13 mouse cellular contexts compared by ENCODE assay signal in the genomic region with DNA sequence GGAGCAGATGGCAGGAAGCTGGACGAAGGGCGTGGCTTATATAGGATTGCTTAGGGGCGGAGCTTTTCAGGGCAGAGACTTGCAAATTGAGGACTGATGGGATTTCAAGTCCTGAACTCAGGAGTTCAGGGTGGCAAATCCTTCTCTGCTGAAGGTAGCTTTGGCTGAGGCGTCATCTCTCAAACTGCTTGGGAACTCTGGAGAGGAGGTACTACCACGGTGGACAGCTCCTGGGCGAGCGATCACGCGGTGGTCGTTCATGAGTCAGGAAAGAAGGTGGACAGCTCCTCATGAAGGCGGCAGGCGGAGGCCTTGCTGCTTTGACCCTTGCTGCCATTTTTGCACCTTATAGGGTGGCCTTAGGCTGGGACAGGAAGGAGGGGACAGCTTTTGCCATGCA. TPM values are rescaled to one million over a fixed set of nuclear protein-coding genes. Genes with fewer than 3 reads are reported as not detected.
A peak's percentile ranks its signal among the peaks of the same experiment; 100 is the strongest.
DNase-seq lines count a peak whose midpoint lies in the region; ATAC-seq and TF ChIP-seq lines count a peak whose summit lies in the region.
"Had no signal": no experiment of that assay in that cellular context is flagged by ENCODE, and none has a peak within 500 bp of the region (broad histone marks: within the 10 kb centered on the region; RNA-seq: fewer than 3 reads in every experiment).

No protein-coding gene starts in this region.

- no peaks in the 10 kb centered on the region for H3K36me3 ChIP-seq in lung, postnatal 0 days (ENCODE audit: insufficient read depth, low read length)
- no peaks in the 10 kb centered on the region for H3K36me3 ChIP-seq in embryonic facial prominence, embryonic 10.5 days (replicated peaks)
- H3K36me3 ChIP-seq: neural tube, embryonic 12.5 days had no signal

- H3K9me3 ChIP-seq in lung, postnatal 0 days (ENCODE audit: low read length): no peaks in the 10 kb centered on the region
- H3K9me3 ChIP-seq in embryonic facial prominence, embryonic 10.5 days: no peaks in the 10 kb centered on the region
- H3K9me3 ChIP-seq: megakaryocyte, embryonic 14.5 days; neural tube, embryonic 12.5 days had no signal

- no peak overlapping the region for H3K27ac ChIP-seq in lung, postnatal 0 days (ENCODE audit: low read length)
- H3K27ac ChIP-seq in embryonic facial prominence, embryonic 10.5 days (replicated peaks): no peak overlapping the region
- H3K27ac ChIP-seq: neural tube, embryonic 12.5 days had no signal

- no peak for TF ChIP-seq EP300 in lung, postnatal 0 days (IDR thresholded peaks at IDR 0.05)

- no peak for ATAC-seq in lung, postnatal 0 days
- ATAC-seq: Patski had no signal

- no peak for TF ChIP-seq CTCF in lung, postnatal 0 days (IDR thresholded peaks at IDR 0.05)

- no peak overlapping the region for H3K4me3 ChIP-seq in lung, postnatal 0 days (ENCODE audit: low read depth, low read length)
- no peak overlapping the region for H3K4me3 ChIP-seq in embryonic facial prominence, embryonic 10.5 days
- H3K4me3 ChIP-seq: megakaryocyte, embryonic 14.5 days; neural tube, embryonic 12.5 days had no signal

- WGBS in lung, postnatal 0 days: 11% methylated on average over 12 of the region's 12 CpGs
- 27% methylated on average over 12 of the region's 12 CpGs for WGBS in embryonic facial prominence, embryonic 10.5 days

- peak; percentile 35 for DNase-seq in lung, postnatal 0 days (ENCODE audit: low spot score)
- no peak for DNase-seq in lung, postnatal 4 days
- DNase-seq in NIH3T3 (ENCODE audit: low read depth): peak; percentile 40
- peak; percentile 60 for DNase-seq in embryonic facial prominence, embryonic 10.5 days (ENCODE audit: low spot score)
- peak; percentile 41 for DNase-seq in testis, postnatal 14 days (ENCODE audit: low spot score)
- no peak for DNase-seq in gastrocnemius, postnatal 14 days
- DNase-seq in lung, postnatal 10 days: no peak
- DNase-seq: cerebellum, postnatal 10 days; kidney, adult 11 months had no signal

- no peaks in the 10 kb centered on the region for H3K4me1 ChIP-seq in lung, postnatal 0 days (ENCODE audit: insufficient read depth, low read depth, low read length)
- peaks cover 9% of the 10 kb centered on the region for H3K4me1 ChIP-seq in embryonic facial prominence, embryonic 10.5 days
- H3K4me1 ChIP-seq: neural tube, embryonic 12.5 days had no signal

- intact Hi-C loops in gastrocnemius, postnatal 14 days (cut with DNase I; ENCODE audit: low total_unique reads): no loop called here

- H3K4me2 ChIP-seq in lung, postnatal 0 days (replicated peaks; ENCODE audit: low read depth, low read length): no peak overlapping the region
- H3K4me2 ChIP-seq: neural tube, embryonic 12.5 days had no signal

- H3K27me3 ChIP-seq in lung, postnatal 0 days (replicated peaks; ENCODE audit: insufficient read depth, low read length): no peaks in the 10 kb centered on the region
- H3K27me3 ChIP-seq in embryonic facial prominence, embryonic 10.5 days (replicated peaks; ENCODE audit: low read depth, poor library complexity, severe bottlenecking): no peaks in the 10 kb centered on the region
- H3K27me3 ChIP-seq: Patski had no signal

- no peak overlapping the region for H3K9ac ChIP-seq in lung, postnatal 0 days (replicated peaks; ENCODE audit: low read depth)
- H3K9ac ChIP-seq: neural tube, embryonic 12.5 days had no signal

RNA-seq across cellular contexts. Expression of gene Hormad2, which starts 20.2 kb away (rescaled TPM):
- 0.19 and 0.32 TPM in 2 replicates for polyA plus RNA-seq in lung, postnatal 0 days (2015; fragmentation: Nextera tagmentation; extraction: Ambion mirVana)
- polyA plus RNA-seq in embryonic facial prominence, embryonic 10.5 days (2016; fragmentation: Nextera tagmentation; extraction: Ambion mirVana): 0.15 and 0.68 TPM in 2 replicates
- total RNA-seq in gastrocnemius, postnatal 14 days (2021): not detected
- total RNA-seq: gastrocnemius, adult 18-20 months had no signal
- polyA plus RNA-seq: neural tube, embryonic 12.5 days; Patski had no signal

Comparison
In these comparisons a context has a peak if more than half of its experiments do, and no peak if none do; other contexts are left out.
1. DNase-seq: peak in lung, postnatal 0 days (single experiment), NIH3T3 (single experiment), embryonic facial prominence, embryonic 10.5 days (single experiment) and testis, postnatal 14 days (single experiment); none in lung, postnatal 4 days (0 of 2), gastrocnemius, postnatal 14 days (single experiment) and lung, postnatal 10 days (single experiment).